In genomic region chr4:75812266-75812665, GRCm38 (mm10) we compare ENCODE assay signal across 15 mouse cellular contexts.
"Had no signal": no experiment of that assay in that cellular context is flagged by ENCODE, and none has a peak within 500 bp of the region (broad histone marks: within the 10 kb centered on the region; RNA-seq: fewer than 3 reads in every experiment).

No protein-coding gene starts in this region.

- H3K27ac ChIP-seq: midbrain, embryonic 10.5 days; midbrain, embryonic 12.5 days; neural tube, embryonic 12.5 days; stomach, embryonic 15.5 days; stomach, postnatal 0 days had no signal

- H3K36me3 ChIP-seq: midbrain, embryonic 10.5 days; midbrain, embryonic 12.5 days; neural tube, embryonic 12.5 days; stomach, embryonic 15.5 days had no signal

- H3K4me3 ChIP-seq: midbrain, embryonic 10.5 days; midbrain, embryonic 12.5 days; neural tube, embryonic 12.5 days; stomach, embryonic 15.5 days had no signal

- H3K9ac ChIP-seq: lung, embryonic 14.5 days; midbrain, embryonic 12.5 days; neural tube, embryonic 12.5 days; stomach, embryonic 15.5 days had no signal

- H3K27me3 ChIP-seq: midbrain, embryonic 12.5 days; neural tube, embryonic 12.5 days; stomach, embryonic 15.5 days had no signal

- DNase-seq: lung, adult 18-20 months; lung, embryonic 14.5 days; lung, postnatal 10 days; lung, postnatal 4 days; midbrain, embryonic 14.5 days; right cerebral cortex, postnatal 14 days; thymus, adult 2 months; thymus, postnatal 25 days; thymus, postnatal 4 days had no signal

- H3K4me2 ChIP-seq: lung, embryonic 14.5 days; midbrain, embryonic 12.5 days; neural tube, embryonic 12.5 days; stomach, embryonic 15.5 days had no signal

- ATAC-seq: midbrain, embryonic 16.5 days had no signal

- H3K4me1 ChIP-seq: midbrain, embryonic 10.5 days; midbrain, embryonic 12.5 days; neural tube, embryonic 12.5 days; stomach, embryonic 15.5 days had no signal

- H3K9me3 ChIP-seq: midbrain, embryonic 10.5 days; midbrain, embryonic 12.5 days; neural tube, embryonic 12.5 days; stomach, embryonic 15.5 days had no signal
